9 mouse cellular contexts compared by ENCODE assay signal in the genomic region with DNA sequence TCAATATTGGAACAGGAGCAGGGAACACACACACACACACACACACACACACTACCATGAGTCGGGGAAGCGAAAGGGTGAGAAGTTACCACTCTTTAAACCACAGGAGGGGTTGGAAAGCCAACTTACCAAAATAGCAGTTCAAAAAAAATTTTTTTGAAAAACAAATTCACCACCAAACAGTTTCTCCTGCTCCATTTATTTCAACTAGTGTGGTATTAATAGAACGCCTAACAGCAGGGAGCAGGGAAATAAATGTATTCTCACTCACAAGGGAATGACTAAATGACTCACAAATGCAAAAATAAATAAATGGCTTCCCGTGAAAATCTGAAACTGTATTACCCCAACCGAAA.
DNase-seq lines count a peak whose midpoint lies in the region; ATAC-seq and TF ChIP-seq lines count a peak whose summit lies in the region.
"Had no signal": no experiment of that assay in that cellular context is flagged by ENCODE, and none has a peak within 500 bp of the region (broad histone marks: within the 10 kb centered on the region; RNA-seq: fewer than 3 reads in every experiment).

No protein-coding gene starts in this region.

- no peak for ATAC-seq in kidney, postnatal 0 days (replicated peaks; ENCODE audit: low FRiP score, low read depth)
- ATAC-seq in midbrain, embryonic 14.5 days (ENCODE audit: low FRiP score, low TSS enrichment) = no peak

- H3K36me3 ChIP-seq in kidney, postnatal 0 days (ENCODE audit: insufficient read depth, low read length) = no peaks in the 10 kb centered on the region
- no peaks in the 10 kb centered on the region for H3K36me3 ChIP-seq in hindbrain, embryonic 10.5 days
- H3K36me3 ChIP-seq in midbrain, embryonic 14.5 days (ENCODE audit: control insufficient read depth, insufficient read depth, low read length) = no peaks in the 10 kb centered on the region
- H3K36me3 ChIP-seq: liver, embryonic 15.5 days had no signal

- peaks cover 13% of the 10 kb centered on the region; the same call in 1 of the 2 replicates for H3K4me1 ChIP-seq in kidney, postnatal 0 days (replicated peaks; ENCODE audit: insufficient read depth, low read length)
- H3K4me1 ChIP-seq in brown adipose tissue, adult 24 weeks (ENCODE audit: control insufficient read depth, insufficient read depth, insufficient read length, low read length) = peaks cover 22% of the 10 kb centered on the region
- H3K4me1 ChIP-seq in hindbrain, embryonic 10.5 days (replicated peaks) = peaks cover 31% of the 10 kb centered on the region
- H3K4me1 ChIP-seq in midbrain, embryonic 14.5 days (ENCODE audit: control insufficient read depth, insufficient read depth, low read length) = peaks cover 21% of the 10 kb centered on the region
- H3K4me1 ChIP-seq: liver, embryonic 15.5 days had no signal

- peak overlapping the region; percentile 16; the same call in 1 of the 2 replicates for H3K4me2 ChIP-seq in kidney, postnatal 0 days (ENCODE audit: low read length)
- 0 out of 2 replicates have a peak overlapping the region, but pooled peaks have one; percentile 26 for H3K4me2 ChIP-seq in midbrain, embryonic 14.5 days (ENCODE audit: low read length)
- H3K4me2 ChIP-seq: liver, embryonic 15.5 days had no signal

- no peaks in the 10 kb centered on the region for H3K27me3 ChIP-seq in kidney, postnatal 0 days (ENCODE audit: insufficient read depth, low read length)
- H3K27me3 ChIP-seq in hindbrain, embryonic 10.5 days (ENCODE audit: insufficient read depth, poor library complexity, severe bottlenecking) = no peaks in the 10 kb centered on the region
- no peaks in the 10 kb centered on the region for H3K27me3 ChIP-seq in midbrain, embryonic 14.5 days (ENCODE audit: control insufficient read depth, insufficient read depth, low read length)
- H3K27me3 ChIP-seq: liver, embryonic 15.5 days had no signal

- WGBS in kidney, postnatal 0 days = 56% methylated on average over 5 of the region's 5 CpGs
- WGBS in hindbrain, embryonic 10.5 days = 78% methylated on average over 5 of the region's 5 CpGs
- 69% methylated on average over 5 of the region's 5 CpGs for WGBS in midbrain, embryonic 14.5 days

- no peaks in the 10 kb centered on the region for H3K9me3 ChIP-seq in kidney, postnatal 0 days (replicated peaks; ENCODE audit: low read length)
- no peaks in the 10 kb centered on the region for H3K9me3 ChIP-seq in hindbrain, embryonic 10.5 days
- no peaks in the 10 kb centered on the region for H3K9me3 ChIP-seq in midbrain, embryonic 14.5 days (ENCODE audit: control insufficient read depth, low read length)
- H3K9me3 ChIP-seq: liver, embryonic 15.5 days had no signal

- no peak for DNase-seq in kidney, postnatal 0 days (ENCODE audit: low spot score)
- no peak for DNase-seq in kidney, postnatal 36 days
- DNase-seq in hindbrain, embryonic 10.5 days (ENCODE audit: low spot score) = no peak
- DNase-seq in midbrain, embryonic 14.5 days = no peak
- no peak for DNase-seq in adrenal gland, adult 18-20 months (ENCODE audit: low spot score in 2 of 2)
- no peak for DNase-seq in cerebellum, adult 8-10 months
- no peak for DNase-seq in cerebellum, postnatal 25 days

- no peak for TF ChIP-seq CTCF in kidney, postnatal 0 days (IDR thresholded peaks at IDR 0.05; ENCODE audit: low read depth)

- no peak overlapping the region for H3K4me3 ChIP-seq in kidney, postnatal 0 days (replicated peaks; ENCODE audit: low read depth, low read length)
- H3K4me3 ChIP-seq in brown adipose tissue, adult 24 weeks (ENCODE audit: insufficient read depth, low read depth, low read length) = no peak overlapping the region
- H3K4me3 ChIP-seq in hindbrain, embryonic 10.5 days = no peak overlapping the region
- no peak overlapping the region for H3K4me3 ChIP-seq in midbrain, embryonic 14.5 days (replicated peaks; ENCODE audit: low read depth, low read length)
- H3K4me3 ChIP-seq: liver, embryonic 15.5 days had no signal

- no peak overlapping the region for H3K9ac ChIP-seq in kidney, postnatal 0 days (ENCODE audit: low read depth, low read length)
- H3K9ac ChIP-seq in midbrain, embryonic 14.5 days (replicated peaks; ENCODE audit: low read length) = no peak overlapping the region
- H3K9ac ChIP-seq: liver, embryonic 15.5 days had no signal

- peak overlapping the region; percentile 38 for H3K27ac ChIP-seq in kidney, postnatal 0 days
- peak overlapping the region; percentile 35 for H3K27ac ChIP-seq in brown adipose tissue, adult 24 weeks (replicated peaks; ENCODE audit: low read depth, low read length)
- H3K27ac ChIP-seq in hindbrain, embryonic 10.5 days = peak overlapping the region; percentile 90
- H3K27ac ChIP-seq in midbrain, embryonic 14.5 days (replicated peaks; ENCODE audit: low read depth, low read length) = peak overlapping the region; percentile 55; the same call in 1 of the 2 replicates
- H3K27ac ChIP-seq: liver, embryonic 15.5 days had no signal

Comparison
In these comparisons a context has a peak if more than half of its experiments do, and no peak if none do; other contexts are left out.
1. H3K27ac ChIP-seq: peak in every context shown above with its lines; median percentile 90 in hindbrain, embryonic 10.5 days; 55 in midbrain, embryonic 14.5 days; 38 in kidney, postnatal 0 days; 35 in brown adipose tissue, adult 24 weeks.